Mouse (Mus musculus): ENCODE measurements at regions not wholly inside any gene's neighbourhood (a gene's known extent, or its start where the extent isn't known, plus 50 kb on each side); places are given as distances from the start of the nearest gene placed in this dataset.

DNA sequence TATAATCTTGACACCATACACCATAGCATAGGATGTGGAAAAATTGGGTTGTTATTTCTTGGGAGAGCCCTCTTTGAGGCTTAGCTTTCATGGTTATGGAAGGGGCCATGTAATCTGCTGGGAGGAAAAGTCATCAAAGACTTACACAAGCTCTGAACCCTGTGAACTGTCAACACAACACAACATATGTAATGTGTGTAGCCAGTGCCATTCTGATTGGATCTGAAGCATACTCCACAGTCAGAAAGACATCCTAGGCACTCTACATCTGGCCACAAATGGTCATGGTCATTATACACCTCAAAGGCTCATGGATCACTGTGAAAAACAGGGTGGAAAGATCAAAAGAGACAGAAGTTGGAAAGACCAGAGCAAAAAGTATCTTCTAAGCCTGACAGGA lies 839.3 kb upstream of the Luzp2 start:
- TF ChIP-seq CTCF (IDR thresholded peaks at IDR 0.05; ENCODE audit: insufficient read depth, low read depth, low read length) (no peak), POLR2A (IDR thresholded peaks at IDR 0.05; ENCODE audit: insufficient read depth, low read depth, low read length) (no peak)

Measured in olfactory bulb, adult 2 months (tissue).